ENCODE assay signal across 15 mouse cellular contexts in the genomic region with DNA sequence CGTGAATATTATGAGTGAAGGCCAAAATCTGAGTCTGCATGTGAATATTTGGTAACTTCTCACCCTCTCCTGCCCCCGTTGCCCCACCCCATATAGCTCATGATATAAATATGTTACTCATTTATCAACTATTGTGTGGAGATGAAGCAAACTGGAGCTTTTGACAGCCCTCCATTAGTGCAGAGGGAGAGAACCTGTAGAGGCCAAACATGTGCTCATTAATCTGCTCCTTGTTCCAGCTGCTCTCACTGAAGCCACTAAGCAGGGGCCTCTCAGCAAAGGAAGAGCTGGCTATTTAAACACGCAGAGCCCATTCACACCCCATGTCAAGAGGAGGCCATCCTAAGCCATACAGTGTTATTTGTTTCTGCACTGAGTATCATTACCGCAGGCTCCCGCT.
"Had no signal": no experiment of that assay in that cellular context is flagged by ENCODE, and none has a peak within 500 bp of the region (broad histone marks: within the 10 kb centered on the region; RNA-seq: fewer than 3 reads in every experiment).

No protein-coding gene starts in this region.

- H3K4me2 ChIP-seq: liver, embryonic 11.5 days; liver, embryonic 15.5 days; neural tube, embryonic 12.5 days had no signal

- H3K27ac ChIP-seq: left cerebral cortex, adult 2 months; limb, embryonic 10.5 days; liver, embryonic 15.5 days; macrophage; neural tube, embryonic 12.5 days had no signal

- DNase-seq: kidney, adult 8-10 months; kidney, postnatal 25 days; lung, adult 2 months; lung, postnatal 14 days; midbrain, embryonic 14.5 days; right cerebral cortex, postnatal 14 days; thymus, adult 2 months; thymus, postnatal 36 days had no signal

- H3K27me3 ChIP-seq: liver, embryonic 15.5 days; megakaryocyte, embryonic 14.5 days; neural tube, embryonic 12.5 days had no signal

- H3K4me3 ChIP-seq: left cerebral cortex, adult 2 months; limb, embryonic 10.5 days; liver, embryonic 15.5 days; megakaryocyte, embryonic 14.5 days; neural tube, embryonic 12.5 days had no signal

- H3K36me3 ChIP-seq: limb, embryonic 10.5 days; liver, embryonic 15.5 days; neural tube, embryonic 12.5 days had no signal

- H3K4me1 ChIP-seq: limb, embryonic 10.5 days; liver, embryonic 15.5 days; megakaryocyte, embryonic 14.5 days; neural tube, embryonic 12.5 days had no signal

- H3K9me3 ChIP-seq: limb, embryonic 10.5 days; liver, embryonic 15.5 days; megakaryocyte, embryonic 14.5 days; neural tube, embryonic 12.5 days had no signal

- H3K9ac ChIP-seq: liver, embryonic 15.5 days; neural tube, embryonic 12.5 days had no signal
